Mouse (Mus musculus) megakaryocyte-erythroid progenitor cell, adult 5-6 weeks (primary cell): ENCODE results near the gene Atad3a. TPM values are rescaled to one million over a fixed set of nuclear protein-coding genes. Genes with fewer than 3 reads are reported as not detected.
A peak's percentile ranks its signal among the peaks of the same experiment; 100 is the strongest.
"Not testable (repeated sequence)": the region's sequence is repeated elsewhere in the genome, so short reads cannot be mapped to it uniquely, and the experiment has no call there.

ENCODE experiments used
- ATAC-seq: replicated peaks from 2 replicates; pipeline ENCODE4 v1.8.0; 2016; ENCODE audit warnings: mild to moderate bottlenecking, inconsistent platforms; ENCODE audit not compliant: severe bottlenecking, poor library complexity, low FRiP score, low TSS enrichment
- total RNA-seq, 2 experiments: library from RNA; stranded (forward) in 1 of 2; stranded (reverse) in 1 of 2; fragments of 200-1000, 215-1000 nt in 1 of 2; fragments of >200 nt in 1 of 2; fragmentation: Nextera tagmentation in 1 of 2; gene quantifications; 2 replicates each; pipeline ENCODE4 v1.2.3; 2014 to 2017

Gene Atad3a
- total RNA-seq (2014; fragmentation: Nextera tagmentation) (123 and 206 TPM in 2 replicates), total RNA-seq (2017) (95.3 and 123 TPM in 2 replicates)

DNA sequence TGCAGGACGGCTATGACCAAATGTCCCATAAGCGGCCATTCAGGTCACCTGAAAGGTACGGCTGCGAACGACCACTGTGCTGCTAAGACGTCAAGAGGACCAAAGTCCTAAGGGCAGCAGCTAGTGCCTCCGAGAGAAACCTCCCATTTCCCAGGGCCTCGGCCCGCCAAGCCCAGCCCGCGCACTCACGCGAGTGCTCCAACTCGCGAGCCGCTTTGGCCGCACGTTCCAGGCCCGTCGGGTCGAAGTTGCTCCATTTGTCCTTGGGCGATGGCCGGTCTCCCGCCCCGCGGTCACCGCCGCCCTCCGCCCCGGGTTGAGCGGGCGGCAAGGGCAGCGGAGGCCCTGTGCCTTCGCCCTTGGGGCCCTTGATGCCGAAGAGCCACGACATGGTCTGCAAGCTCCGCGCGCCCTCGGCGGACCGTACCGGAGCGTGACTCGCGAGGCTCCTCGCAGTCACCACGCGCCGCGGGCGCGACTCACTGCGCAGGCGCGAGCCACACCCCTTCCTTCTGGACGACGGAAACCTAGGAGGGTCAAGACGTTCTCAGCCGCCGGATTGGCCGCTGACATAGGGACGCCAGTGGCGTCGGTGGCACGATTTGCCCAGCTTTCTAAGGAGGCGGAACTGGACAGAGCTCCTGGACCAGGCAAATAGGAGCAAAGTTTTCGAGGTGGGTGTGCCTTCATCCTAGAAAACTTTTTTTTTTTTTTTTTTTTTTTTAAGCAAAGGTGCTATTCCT is at the start of gene Atad3a:
Gene Atad3a (minus strand): TSS at position 481 of the 743 bp plus-strand sequence.
- peak; percentile 97 for ATAC-seq

GRCm38 (mm10) chr4:155807841-155808240 is 46.9 kb upstream of the Atad3a start:
- no peak for ATAC-seq

DNA sequence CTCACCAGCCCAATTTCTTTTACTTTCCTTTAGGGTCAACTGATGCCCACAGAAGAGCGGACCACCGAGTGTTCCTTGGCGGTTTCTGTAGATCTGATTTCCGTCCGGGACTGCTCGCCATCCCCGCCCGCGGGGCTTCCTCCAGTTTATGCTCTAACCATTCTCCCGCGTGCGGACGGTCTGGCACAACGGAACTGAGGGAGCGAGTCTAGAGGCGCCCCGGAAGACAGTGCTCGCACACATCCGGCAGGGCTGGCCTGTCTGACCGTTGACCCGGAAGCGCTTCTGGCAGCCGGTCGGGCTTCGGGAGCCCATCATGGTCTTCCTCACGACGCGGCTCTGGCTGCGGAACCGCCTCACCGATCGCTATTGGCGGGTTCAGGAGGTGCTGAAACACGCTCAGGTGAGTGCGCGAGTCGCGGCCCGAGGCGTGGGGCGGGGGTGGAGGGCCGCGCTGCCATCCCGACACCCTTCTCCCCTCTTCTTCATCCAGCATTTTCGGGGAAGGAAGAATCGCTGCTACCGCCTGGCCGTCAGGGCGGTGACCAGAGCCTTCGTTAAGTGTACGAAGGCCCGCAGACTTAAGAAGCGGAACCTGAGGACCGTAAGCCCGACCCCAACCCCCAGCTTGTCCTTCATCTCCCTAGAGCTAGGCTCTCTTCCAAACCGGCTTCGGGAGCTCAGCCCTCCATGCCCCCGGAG is 42.6 kb upstream of the Atad3a start:
- ATAC-seq = peak; percentile 95

DNA sequence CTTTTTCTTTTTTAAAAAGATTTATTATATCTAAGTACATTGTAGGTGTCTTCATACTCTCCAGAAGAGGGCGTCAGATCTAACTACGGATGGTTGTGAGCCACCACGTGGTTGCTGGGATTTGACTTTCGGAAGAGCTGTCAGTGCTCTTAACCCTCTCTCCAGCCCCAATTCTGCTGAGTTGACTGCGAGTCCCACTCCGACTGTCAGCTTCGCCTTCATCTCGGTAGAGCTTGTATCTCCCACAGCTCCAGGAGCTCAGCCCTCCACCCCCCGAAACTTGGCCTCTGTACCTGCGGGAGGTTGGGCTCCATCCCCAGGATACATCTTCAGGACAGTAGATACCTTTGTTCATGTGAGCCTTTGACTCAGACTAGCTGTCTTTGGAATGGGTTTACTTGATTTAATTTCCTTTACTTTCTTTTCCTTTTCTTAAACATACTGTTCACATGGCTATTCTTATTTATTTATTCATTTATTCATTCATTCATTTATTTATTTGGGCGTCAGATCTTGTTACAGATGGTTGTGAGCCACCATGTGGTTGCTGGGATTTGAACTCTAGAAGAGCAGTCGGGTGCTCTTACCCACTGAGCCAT is 41.9 kb upstream of the Atad3a start, which contains the start of gene Mrpl20:
Gene Mrpl20 (plus strand): TSS at position 138 of the 599 bp plus-strand sequence.
- ATAC-seq = peak; percentile 67

DNA sequence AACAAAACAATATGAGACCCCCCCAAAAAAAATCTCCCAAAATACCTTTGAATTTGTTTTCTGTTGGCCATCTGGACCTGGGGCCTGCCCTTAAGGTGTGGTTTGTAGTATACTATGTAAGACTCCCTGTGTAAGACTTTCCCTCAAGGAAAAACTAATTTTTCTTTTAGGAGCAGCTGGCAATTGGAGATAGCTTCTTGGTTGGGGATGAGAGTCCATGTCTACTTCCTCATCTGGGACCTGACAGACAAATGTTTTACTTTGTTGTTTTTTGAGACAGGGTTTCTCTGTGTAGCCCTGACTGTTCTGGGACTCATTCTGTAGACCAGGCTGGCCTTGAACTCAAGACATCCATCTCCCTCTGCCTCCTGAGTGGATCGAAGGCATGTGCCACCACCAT is 41.2 kb upstream of the Atad3a start:
- ATAC-seq = no peak

DNA sequence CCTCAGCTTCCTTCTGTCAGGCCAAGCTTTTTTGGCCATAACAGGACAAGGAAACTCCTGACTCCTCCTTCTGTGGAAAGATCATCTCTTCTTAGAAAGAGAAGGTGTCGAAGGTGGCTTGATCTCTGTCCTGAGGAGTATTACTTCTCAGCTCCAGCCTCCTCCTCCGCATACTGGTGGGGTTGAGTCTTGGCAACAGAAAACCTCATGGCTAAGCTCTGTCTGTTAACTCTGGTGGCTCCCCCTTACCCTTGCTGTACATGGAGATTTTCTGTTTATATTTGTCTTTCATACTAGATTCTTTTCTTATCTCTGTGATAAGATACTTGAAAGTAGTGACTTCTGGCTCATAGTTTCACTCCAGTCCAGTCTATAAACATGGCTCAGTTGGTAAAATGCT is 32.8 kb upstream of the Atad3a start:
- ATAC-seq = no peak

DNA sequence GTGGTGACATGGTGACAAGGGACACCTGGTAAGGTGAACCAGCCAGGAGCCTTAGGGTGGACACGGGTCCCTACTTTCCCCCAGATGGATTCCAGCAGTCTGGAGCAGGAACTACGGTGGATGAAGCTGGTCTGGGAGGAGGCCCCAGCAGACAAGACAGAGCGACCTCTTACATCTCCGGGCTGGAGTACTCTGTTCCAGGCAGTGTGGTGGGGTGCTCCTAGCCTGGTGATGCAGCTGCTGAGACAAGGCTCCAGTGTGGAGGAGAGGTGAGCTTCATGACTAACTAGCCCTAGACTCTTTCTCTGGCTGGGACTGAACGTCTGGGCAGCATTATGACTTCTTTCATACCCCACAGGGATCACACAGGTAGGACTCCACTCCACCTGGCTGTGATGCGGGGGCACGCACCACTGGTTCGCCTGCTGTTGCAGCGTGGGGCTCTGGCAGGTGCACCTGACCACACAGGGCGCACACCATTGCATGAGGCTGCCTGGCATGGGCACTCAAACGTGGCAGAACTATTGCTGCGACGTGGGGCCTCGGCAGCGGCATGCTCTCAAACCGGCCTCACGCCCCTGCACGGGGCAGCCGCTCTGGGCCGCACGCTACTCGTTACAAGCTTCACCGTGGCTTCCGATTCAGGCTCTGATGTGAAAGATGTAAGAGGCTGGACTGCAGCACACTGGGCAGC is 30.5 kb upstream of the Atad3a start:
- ATAC-seq = no peak

GRCm38 (mm10) chr4:155790650-155791161 is 29.8 kb upstream of the Atad3a start:
- no peak for ATAC-seq

- no peak for ATAC-seq
These were observed 29.2 kb upstream of the Atad3a start, which contains the start of gene Ankrd65 for GRCm38 (mm10) chr4:155790021-155790489. TSS of gene Ankrd65 (plus strand) at chr4:155790439.

DNA sequence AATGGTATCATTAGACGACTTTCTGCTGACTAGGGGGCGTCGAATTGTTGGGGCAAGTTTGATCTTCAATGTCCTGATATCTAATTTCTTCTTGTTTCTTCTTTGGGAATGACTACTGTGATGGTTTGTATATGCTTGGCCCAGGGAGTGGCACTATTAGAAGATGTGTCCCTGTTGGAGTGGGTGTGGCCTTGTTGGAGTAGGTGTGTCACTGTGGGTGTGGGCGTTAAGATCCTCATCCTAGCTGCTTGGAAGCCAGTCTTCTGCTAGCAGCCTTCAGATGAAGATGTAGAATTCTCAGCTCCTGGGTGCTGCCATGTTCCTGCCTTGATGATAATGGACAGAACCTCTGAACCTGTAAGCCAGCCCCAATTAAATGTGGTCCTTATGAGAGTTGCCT is 27.9 kb upstream of the Atad3a start:
- ATAC-seq = not testable (repeated sequence)

DNA sequence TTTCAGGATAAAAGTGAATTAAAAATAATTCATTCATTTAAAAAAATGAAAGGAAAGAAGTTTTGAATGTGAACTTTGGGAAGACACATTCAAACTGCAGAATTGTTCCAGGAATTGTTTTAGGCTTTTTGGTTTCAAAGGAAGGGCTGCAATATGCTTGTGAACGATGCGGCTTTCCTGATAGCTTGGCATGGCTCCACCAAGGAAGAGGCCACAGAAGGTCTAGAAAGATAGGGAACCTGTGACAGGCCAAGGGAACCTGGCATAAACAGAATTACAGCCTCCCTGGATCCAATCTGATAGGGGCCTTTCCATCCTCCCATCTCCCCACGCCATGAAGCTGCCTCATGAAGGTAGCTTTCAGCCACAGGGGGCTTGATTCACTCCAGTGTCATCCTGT is 27.4 kb upstream of the Atad3a start:
- peak; percentile 76 for ATAC-seq

- ATAC-seq = peak; percentile 39; the same call in 1 of the 2 replicates
These were observed 24.9 kb upstream of the Atad3a start, which contains the start of gene Tmem88b for GRCm38 (mm10) chr4:155785819-155786218. TSS of gene Tmem88b (minus strand) at chr4:155785874.

DNA sequence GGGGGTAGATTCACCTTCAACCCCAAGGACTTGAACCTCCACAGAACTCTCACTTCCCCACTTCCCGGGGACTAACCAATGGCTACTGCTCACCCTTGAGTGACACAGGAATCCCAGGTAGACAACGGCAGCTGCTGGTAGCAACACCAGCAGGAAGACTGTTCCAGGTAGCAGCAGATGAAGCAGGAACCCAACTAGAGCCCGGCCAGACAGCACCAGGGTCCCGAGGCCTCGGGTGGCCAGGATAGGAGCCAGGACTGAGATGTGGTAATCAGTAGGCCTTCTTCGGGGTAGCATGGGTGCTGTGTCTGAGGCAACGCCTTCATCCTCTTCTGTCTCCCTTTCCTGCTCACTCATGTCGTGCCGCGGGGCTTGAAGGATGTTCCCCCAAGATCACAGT is 24.4 kb upstream of the Atad3a start:
- ATAC-seq = no peak

- ATAC-seq = peak; percentile 73
These were observed 23.3 kb upstream of the Atad3a start for GRCm38 (mm10) chr4:155784081-155784701.

- ATAC-seq = no peak
These were observed 22.7 kb upstream of the Atad3a start for GRCm38 (mm10) chr4:155783486-155784080.

DNA sequence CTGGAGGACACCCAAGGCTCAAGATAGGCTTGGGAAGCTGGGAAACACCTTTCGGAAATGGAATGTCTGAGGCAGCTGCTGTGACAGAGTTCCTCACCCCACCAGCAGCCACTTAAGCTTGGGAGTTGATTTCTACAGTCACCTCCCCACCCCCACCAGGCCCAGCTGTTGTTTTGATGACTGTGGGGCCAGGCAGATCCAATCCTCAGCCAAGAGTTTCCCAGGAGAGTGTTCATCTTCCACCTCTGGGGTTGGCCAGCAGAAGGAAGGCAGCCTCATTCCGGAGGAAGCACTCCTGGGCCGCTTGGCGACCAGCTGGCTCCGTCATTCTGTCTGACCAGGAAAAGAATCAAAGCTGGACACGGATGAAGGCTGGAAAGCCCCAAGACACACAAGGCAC is 20.0 kb upstream of the Atad3a start:
- no peak for ATAC-seq

DNA sequence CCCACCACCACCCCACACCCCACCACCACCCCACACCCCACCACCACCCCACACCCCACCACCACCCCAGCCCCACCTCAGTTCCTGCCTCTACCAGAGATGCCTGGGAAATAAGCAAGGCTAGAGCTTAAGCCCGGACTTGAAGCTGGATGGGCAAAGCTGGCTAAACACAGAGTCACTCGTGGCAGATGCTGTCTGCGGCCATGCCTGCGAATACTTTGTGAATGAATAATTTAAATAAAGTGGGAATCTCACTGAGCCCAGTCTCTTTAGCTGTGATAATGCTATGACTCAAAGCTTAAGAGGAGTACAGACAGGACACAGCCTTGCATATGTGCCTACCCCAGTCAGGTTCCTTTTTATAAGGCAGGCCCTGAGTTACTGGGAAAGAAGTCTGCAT is 18.6 kb upstream of the Atad3a start:
- ATAC-seq = no peak

DNA sequence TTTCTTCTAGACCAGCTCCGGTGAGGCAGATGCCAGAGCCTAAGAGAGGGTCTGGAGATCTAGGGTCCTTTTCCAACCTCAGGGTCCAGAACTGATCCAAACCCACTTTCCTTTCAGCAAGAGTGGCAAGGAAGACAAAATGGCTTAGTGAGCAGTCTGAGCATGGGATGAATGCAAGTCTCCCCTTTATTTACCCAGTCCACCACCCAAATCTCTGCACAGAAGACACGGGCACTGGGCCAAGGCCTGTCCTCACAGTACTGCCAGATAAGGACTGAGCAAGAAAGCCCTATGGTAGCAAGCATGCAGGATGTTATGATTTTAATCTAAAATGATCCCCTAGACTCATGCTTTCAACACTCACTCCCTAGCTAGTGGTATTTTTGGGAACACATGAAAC is 16.9 kb upstream of the Atad3a start:
- ATAC-seq = peak; percentile 27; the same call in 1 of the 2 replicates
